Mouse (Mus musculus): Measurements from ENCODE around the gene Rnf2. TPM values are rescaled to one million over a fixed set of nuclear protein-coding genes. Genes with fewer than 3 reads are reported as not detected.

Rnf2 gene
- polyA plus RNA-seq (2014; fragmentation: Nextera tagmentation; extraction: Ambion mirVana) = 94.1 and 94.8 TPM in 2 replicates

DNA sequence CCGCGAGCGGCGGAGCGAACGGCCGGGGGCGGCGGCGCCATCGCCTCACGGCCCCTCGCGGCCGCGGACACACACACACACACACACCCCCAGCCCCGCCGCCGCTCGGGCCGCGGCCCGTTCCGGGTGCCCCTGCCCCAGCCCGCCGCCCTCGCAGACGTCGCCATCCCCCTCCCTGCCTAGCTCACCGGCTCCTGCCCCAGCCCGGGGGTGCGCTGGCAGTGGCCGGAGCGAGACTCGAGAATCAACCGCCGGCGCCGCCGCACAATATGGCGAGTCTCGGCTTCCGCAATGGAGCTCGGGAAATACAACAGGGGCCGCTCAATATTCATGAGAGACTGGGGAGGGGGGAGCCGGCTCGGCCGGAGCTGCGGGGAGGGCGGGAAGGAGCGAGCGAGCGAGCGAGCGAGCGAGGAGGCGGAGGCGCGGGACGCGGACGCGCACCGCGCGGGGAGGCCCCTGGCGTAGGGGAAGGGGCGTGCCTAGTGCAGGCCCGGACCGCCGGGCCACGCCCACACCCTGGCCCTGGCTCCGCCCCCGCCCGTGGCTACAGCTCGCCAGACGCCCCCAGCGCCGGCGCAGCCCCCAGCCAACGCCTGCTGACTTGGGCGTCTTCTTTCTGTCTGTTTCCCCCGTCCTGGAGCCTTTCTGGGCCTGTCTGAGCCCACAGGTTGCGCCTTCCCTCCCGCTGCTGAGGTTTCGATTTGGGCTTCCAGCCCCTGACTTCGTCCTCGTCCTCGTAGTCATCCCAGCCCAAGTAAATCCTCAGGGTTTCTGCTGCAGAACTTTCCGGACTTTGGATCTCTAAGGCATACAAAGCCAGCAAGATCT lies at the start of gene Rnf2:
Gene Rnf2, minus strand, starts transcription at position 425 of the 831 bp plus-strand sequence.
- WGBS = under 1% methylated on average over 90 of the region's 90 CpGs
- Histone ChIP-seq H3K27ac (ENCODE audit: low read length) (peak within 1 kb of the TSS; percentile 99), H3K4me3 (ENCODE audit: low read depth, low read length) (peak within 1 kb of the TSS; percentile 89), H3K36me3 (ENCODE audit: control insufficient read depth, insufficient read depth, low read length) (no peaks in the 10 kb centered on the region), H3K4me2 (replicated peaks; ENCODE audit: low read depth, low read length) (peak within 1 kb of the TSS; percentile 51), H3K27me3 (ENCODE audit: control insufficient read depth, insufficient read depth, low read length) (no peaks in the 10 kb centered on the region), H3K9ac (replicated peaks; ENCODE audit: low read depth, low read length) (peak within 1 kb of the TSS; percentile 97), H3K4me1 (ENCODE audit: control insufficient read depth, insufficient read depth, low read length) (peaks cover 11% of the 10 kb centered on the region), H3K9me3 (ENCODE audit: control insufficient read depth, low read depth, low read length) (no peaks in the 10 kb centered on the region)
- ATAC-seq (ENCODE audit: insufficient number of reproducible peaks, insufficient read depth, low FRiP score, low read depth) = peak; percentile 97

DNA sequence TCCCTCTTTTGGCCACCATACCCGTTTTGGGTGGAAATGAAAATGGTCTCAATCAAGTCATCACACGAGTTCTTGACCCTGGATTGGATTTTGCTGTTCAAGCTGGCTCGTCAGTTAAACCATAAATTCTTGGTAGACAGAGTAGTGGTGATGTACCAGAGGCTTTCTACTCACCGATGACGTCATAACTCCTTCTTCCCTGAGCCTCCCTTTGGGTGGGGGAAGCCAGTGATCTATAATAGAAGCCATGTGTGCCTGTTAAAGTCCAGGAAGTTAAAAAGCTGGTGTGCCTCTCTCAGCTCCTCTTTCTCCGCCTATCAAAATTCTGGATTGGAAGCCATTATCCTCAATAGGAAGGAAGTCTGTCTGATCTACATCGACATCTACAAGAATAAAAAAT lies 49.0 kb upstream of the Rnf2 start:
- Histone ChIP-seq H3K36me3 (ENCODE audit: control insufficient read depth, insufficient read depth, low read length) (no peaks in the 10 kb centered on the region), H3K9me3 (ENCODE audit: control insufficient read depth, low read depth, low read length) (no peaks in the 10 kb centered on the region), H3K4me2 (replicated peaks; ENCODE audit: low read depth, low read length) (no peak overlapping the region), H3K27me3 (ENCODE audit: control insufficient read depth, insufficient read depth, low read length) (no peaks in the 10 kb centered on the region), H3K4me1 (ENCODE audit: control insufficient read depth, insufficient read depth, low read length) (no peaks in the 10 kb centered on the region), H3K9ac (replicated peaks; ENCODE audit: low read depth, low read length) (no peak overlapping the region), H3K27ac (ENCODE audit: low read length) (no peak overlapping the region), H3K4me3 (ENCODE audit: low read depth, low read length) (no peak overlapping the region)
- WGBS = 74% methylated on average over 7 of the region's 7 CpGs
- ATAC-seq (ENCODE audit: insufficient number of reproducible peaks, insufficient read depth, low FRiP score, low read depth) = no peak

GRCm38 (mm10) chr1:151548896-151549610 lies 48.3 kb upstream of the Rnf2 start:
- H3K4me2 ChIP-seq (replicated peaks; ENCODE audit: low read depth, low read length) = no peak overlapping the region
- no peaks in the 10 kb centered on the region for H3K9me3 ChIP-seq (ENCODE audit: control insufficient read depth, low read depth, low read length)
- no peak overlapping the region for H3K4me3 ChIP-seq (ENCODE audit: low read depth, low read length)
- ATAC-seq (ENCODE audit: insufficient number of reproducible peaks, insufficient read depth, low FRiP score, low read depth) = no peak
- no peaks in the 10 kb centered on the region for H3K27me3 ChIP-seq (ENCODE audit: control insufficient read depth, insufficient read depth, low read length)
- no peak overlapping the region for H3K9ac ChIP-seq (replicated peaks; ENCODE audit: low read depth, low read length)
- H3K4me1 ChIP-seq (ENCODE audit: control insufficient read depth, insufficient read depth, low read length) = no peaks in the 10 kb centered on the region
- WGBS = 61% methylated on average over 8 of the region's 8 CpGs
- H3K36me3 ChIP-seq (ENCODE audit: control insufficient read depth, insufficient read depth, low read length) = no peaks in the 10 kb centered on the region
- no peak overlapping the region for H3K27ac ChIP-seq (ENCODE audit: low read length)

- no peak overlapping the region for H3K4me3 ChIP-seq (ENCODE audit: low read depth, low read length)
- WGBS = 77% methylated on average over 7 of the region's 7 CpGs
- H3K27ac ChIP-seq (ENCODE audit: low read length) = no peak overlapping the region
- no peaks in the 10 kb centered on the region for H3K9me3 ChIP-seq (ENCODE audit: control insufficient read depth, low read depth, low read length)
- no peaks in the 10 kb centered on the region for H3K27me3 ChIP-seq (ENCODE audit: control insufficient read depth, insufficient read depth, low read length)
- no peaks in the 10 kb centered on the region for H3K4me1 ChIP-seq (ENCODE audit: control insufficient read depth, insufficient read depth, low read length)
- no peaks in the 10 kb centered on the region for H3K36me3 ChIP-seq (ENCODE audit: control insufficient read depth, insufficient read depth, low read length)
- no peak overlapping the region for H3K4me2 ChIP-seq (replicated peaks; ENCODE audit: low read depth, low read length)
- ATAC-seq (ENCODE audit: insufficient number of reproducible peaks, insufficient read depth, low FRiP score, low read depth) = no peak
- H3K9ac ChIP-seq (replicated peaks; ENCODE audit: low read depth, low read length) = no peak overlapping the region
These were observed 44.8 kb upstream of the Rnf2 start for GRCm38 (mm10) chr1:151545571-151545970.

GRCm38 (mm10) chr1:151544581-151544980 lies 43.8 kb upstream of the Rnf2 start:
- Histone ChIP-seq H3K9me3 (ENCODE audit: control insufficient read depth, low read depth, low read length) (no peaks in the 10 kb centered on the region), H3K27ac (ENCODE audit: low read length) (no peak overlapping the region), H3K27me3 (ENCODE audit: control insufficient read depth, insufficient read depth, low read length) (no peaks in the 10 kb centered on the region), H3K4me1 (ENCODE audit: control insufficient read depth, insufficient read depth, low read length) (no peaks in the 10 kb centered on the region), H3K4me2 (replicated peaks; ENCODE audit: low read depth, low read length) (no peak overlapping the region), H3K9ac (replicated peaks; ENCODE audit: low read depth, low read length) (no peak overlapping the region), H3K4me3 (ENCODE audit: low read depth, low read length) (no peak overlapping the region), H3K36me3 (ENCODE audit: control insufficient read depth, insufficient read depth, low read length) (no peaks in the 10 kb centered on the region)
- WGBS = 89% methylated on average over 3 of the region's 3 CpGs
- no peak for ATAC-seq (ENCODE audit: insufficient number of reproducible peaks, insufficient read depth, low FRiP score, low read depth)

DNA sequence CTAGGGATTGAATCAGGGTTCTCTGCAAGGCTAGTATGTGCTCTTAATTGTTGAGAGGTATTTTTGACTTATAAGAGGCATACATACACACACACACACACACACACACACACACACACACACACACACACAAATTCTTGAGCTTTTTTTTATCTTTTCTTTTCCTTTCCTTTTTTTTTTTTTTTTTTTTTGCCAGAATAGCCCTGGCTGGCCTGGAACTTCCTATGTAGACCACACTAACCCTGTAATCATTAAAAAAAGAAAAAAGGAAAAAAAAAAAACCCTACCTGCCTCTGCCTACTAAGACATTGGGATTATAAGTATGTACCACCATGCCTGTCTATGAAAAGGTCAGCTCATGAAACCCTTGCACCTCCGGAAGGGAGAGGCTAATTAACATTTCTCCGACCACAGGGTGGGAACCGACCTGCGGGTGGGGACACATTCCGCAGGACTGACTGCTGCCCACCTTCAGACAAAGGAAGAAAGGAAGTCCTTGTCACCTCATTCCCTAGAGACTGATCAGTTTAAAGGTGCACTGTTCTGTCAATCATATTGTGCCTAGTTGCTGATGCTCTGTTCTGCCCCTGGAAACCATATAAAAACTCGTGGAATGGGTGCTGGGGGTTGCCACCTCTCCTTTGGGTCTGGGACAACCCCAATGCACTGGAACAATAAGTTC lies 43.2 kb upstream of the Rnf2 start:
- Histone ChIP-seq H3K4me3 (ENCODE audit: low read depth, low read length) (no peak overlapping the region), H3K9ac (replicated peaks; ENCODE audit: low read depth, low read length) (no peak overlapping the region), H3K36me3 (ENCODE audit: control insufficient read depth, insufficient read depth, low read length) (no peaks in the 10 kb centered on the region), H3K27me3 (ENCODE audit: control insufficient read depth, insufficient read depth, low read length) (no peaks in the 10 kb centered on the region), H3K27ac (ENCODE audit: low read length) (no peak overlapping the region), H3K4me1 (ENCODE audit: control insufficient read depth, insufficient read depth, low read length) (no peaks in the 10 kb centered on the region), H3K4me2 (replicated peaks; ENCODE audit: low read depth, low read length) (no peak overlapping the region), H3K9me3 (ENCODE audit: control insufficient read depth, low read depth, low read length) (no peaks in the 10 kb centered on the region)
- no peak for ATAC-seq (ENCODE audit: insufficient number of reproducible peaks, insufficient read depth, low FRiP score, low read depth)
- WGBS = 65% methylated on average over 6 of the region's 6 CpGs

DNA sequence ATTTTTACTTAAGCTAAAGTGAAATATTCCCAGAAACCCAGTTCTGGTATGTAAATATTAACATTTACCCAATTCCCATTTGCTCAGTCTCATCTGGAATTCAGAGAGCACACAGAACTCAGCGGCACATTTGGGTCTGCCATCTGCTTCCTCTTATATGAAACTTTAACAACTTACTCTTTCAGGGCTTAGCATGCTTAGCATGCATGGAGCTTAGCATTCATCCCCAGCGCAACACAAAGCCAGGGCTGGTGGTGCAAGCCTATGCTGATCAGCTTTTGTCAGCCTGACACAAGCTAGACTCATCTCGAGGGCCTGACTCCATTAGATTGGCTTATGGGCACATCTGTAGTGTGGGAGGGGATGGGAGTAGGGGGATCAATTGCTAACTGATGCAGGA lies 25.9 kb upstream of the Rnf2 start:
- WGBS = 68% methylated on average over 3 of the region's 3 CpGs
- Histone ChIP-seq H3K27ac (ENCODE audit: low read length) (no peak overlapping the region), H3K9ac (replicated peaks; ENCODE audit: low read depth, low read length) (no peak overlapping the region), H3K4me3 (ENCODE audit: low read depth, low read length) (no peak overlapping the region), H3K4me1 (ENCODE audit: control insufficient read depth, insufficient read depth, low read length) (no peaks in the 10 kb centered on the region), H3K27me3 (ENCODE audit: control insufficient read depth, insufficient read depth, low read length) (no peaks in the 10 kb centered on the region), H3K4me2 (replicated peaks; ENCODE audit: low read depth, low read length) (no peak overlapping the region), H3K9me3 (ENCODE audit: control insufficient read depth, low read depth, low read length) (no peaks in the 10 kb centered on the region; the same call in 1 of the 2 replicates), H3K36me3 (ENCODE audit: control insufficient read depth, insufficient read depth, low read length) (no peaks in the 10 kb centered on the region)
- no peak for ATAC-seq (ENCODE audit: insufficient number of reproducible peaks, insufficient read depth, low FRiP score, low read depth)

DNA sequence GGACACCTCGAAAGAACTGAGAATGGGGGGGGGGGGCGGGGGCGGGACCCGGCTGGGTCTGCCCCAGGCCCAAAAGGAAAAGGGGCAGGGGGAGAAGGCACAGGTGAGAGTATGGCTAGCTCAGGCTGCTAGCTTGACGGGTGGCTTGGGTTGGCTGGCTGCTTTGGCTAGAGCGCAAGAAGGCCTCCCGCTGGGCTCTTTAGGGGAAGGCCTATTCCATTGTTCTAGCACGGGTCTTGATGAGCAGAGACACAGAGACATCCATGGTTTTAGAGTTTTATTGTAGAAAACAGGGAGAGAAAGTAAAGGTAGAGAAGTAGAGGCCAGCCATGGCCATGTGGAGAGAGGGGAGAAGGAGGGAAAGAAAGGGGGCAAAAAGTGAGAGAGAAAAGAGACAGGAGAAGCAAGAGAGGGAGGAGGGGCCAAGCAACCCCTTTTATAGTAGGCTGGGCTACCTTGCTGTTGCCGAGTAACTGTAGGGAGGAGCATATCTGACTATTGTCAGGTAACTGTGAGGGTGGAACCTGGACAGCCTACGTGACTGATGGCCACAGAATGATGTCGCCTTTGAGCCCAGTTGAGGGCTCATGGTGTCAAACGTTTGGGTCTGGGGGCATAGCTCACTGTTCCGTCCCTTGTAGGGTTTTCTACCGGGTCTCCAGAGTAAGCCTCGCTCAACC lies 17.0 kb upstream of the Rnf2 start:
- Histone ChIP-seq H3K36me3 (ENCODE audit: control insufficient read depth, insufficient read depth, low read length) (no peaks in the 10 kb centered on the region), H3K4me2 (replicated peaks; ENCODE audit: low read depth, low read length) (no peak overlapping the region), H3K4me3 (ENCODE audit: low read depth, low read length) (no peak overlapping the region), H3K9me3 (ENCODE audit: control insufficient read depth, low read depth, low read length) (no peaks in the 10 kb centered on the region), H3K9ac (replicated peaks; ENCODE audit: low read depth, low read length) (no peak overlapping the region), H3K27ac (ENCODE audit: low read length) (no peak overlapping the region), H3K27me3 (ENCODE audit: control insufficient read depth, insufficient read depth, low read length) (no peaks in the 10 kb centered on the region), H3K4me1 (ENCODE audit: control insufficient read depth, insufficient read depth, low read length) (no peaks in the 10 kb centered on the region)
- no peak for ATAC-seq (ENCODE audit: insufficient number of reproducible peaks, insufficient read depth, low FRiP score, low read depth)
- 81% methylated on average over 14 of the region's 15 CpGs for WGBS

Measured in stomach, embryonic 14.5 days (tissue).